Mouse (Mus musculus): ENCODE data around the gene Scarf1.

Gene Scarf1

DNA sequence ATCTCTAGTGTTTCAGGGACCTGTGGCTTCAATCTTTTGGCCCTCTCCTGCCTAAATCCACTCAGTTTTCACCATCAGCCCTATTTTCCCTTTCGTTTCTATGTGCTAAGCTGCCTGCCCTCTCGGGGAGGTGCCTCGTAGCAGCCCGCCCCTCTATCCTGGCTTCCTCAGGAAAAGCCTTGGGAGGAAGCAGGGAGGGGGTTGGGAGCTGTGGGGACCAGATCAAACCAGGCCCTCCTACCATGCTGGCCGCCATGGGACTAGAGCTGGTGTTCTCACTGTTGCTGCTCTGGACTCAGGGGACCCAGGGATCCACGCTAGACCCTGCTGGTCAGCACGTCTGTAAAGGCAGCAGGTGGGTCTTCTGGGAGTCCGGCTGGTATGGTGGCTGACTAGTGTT, at the start of gene Scarf1:
Gene Scarf1 (plus strand): TSS at position 205 of the 400 bp plus-strand sequence.
- DNase-seq (ENCODE audit: low read depth, low spot score), result no peak

GRCm38 (mm10) chr11:75463624-75464023, 49.7 kb upstream of the Scarf1 start:
- DNase-seq (ENCODE audit: low read depth, low spot score), result no peak

DNA sequence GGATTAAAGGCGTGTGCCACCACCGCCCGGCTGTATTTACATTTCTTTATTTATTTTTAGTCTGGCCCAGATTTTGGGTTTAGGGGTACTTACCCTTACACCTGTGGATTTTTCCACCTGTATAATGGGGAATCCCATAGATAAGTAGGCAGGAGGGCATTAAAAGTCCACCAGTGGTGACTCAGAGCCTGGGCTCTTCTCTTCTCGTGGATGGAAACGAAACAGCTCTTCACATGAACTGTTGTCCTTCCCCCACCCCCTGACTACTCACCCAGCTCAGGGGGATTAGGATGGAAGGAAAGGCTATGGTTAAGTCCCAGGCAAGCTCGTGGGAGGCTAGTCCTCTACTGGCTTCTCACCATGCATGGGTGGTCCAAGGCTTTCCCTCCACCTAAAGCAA, 48.9 kb upstream of the Scarf1 start:
- DNase-seq (ENCODE audit: low read depth, low spot score), result no peak

GRCm38 (mm10) chr11:75465051-75465450, 48.3 kb upstream of the Scarf1 start:
- DNase-seq (ENCODE audit: low read depth, low spot score), result no peak

DNA sequence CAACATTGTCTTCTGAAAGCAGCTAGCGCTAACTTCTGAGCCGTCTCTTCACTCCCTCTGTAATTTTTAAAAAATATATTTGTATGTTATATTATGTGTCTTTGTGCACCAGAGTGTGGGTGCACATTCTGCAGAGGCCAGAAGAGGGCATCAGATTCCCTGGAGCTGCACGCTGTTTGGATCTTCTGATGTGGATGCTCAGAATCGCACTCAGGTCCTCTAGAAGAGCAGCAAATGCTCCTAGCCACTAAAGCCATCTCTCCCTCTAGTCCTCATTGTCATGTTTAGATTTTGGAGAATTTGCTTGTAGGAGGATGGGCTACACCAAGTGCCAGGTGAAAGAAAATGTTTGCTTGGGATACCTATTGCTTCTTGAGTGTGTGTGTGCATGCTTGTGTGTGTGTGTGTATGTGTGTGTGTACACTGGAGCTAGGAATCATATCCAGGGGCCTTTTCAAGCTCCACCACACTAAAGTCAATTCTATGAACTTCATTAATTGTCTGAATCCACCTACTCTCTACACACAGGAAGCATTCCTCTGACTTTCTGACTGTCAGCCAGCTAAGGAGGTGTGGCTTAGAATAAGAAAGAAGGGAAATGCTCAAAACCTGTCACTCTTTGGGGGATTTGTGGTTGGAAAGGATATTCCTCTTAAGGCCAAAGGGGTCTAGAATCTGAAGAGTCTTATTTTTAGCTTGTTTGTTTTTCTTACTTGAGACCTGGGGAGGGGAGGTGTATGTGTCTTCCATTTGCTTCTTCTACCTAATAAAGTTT, 46.4 kb upstream of the Scarf1 start:
- DNase-seq (ENCODE audit: low read depth, low spot score), result no peak

- peak; percentile 49 for DNase-seq (ENCODE audit: low read depth, low spot score)
These were observed 45.7 kb upstream of the Scarf1 start for GRCm38 (mm10) chr11:75467512-75468215.

- DNase-seq (ENCODE audit: low read depth, low spot score), result no peak
These were observed 44.9 kb upstream of the Scarf1 start for GRCm38 (mm10) chr11:75468410-75468809.

DNA sequence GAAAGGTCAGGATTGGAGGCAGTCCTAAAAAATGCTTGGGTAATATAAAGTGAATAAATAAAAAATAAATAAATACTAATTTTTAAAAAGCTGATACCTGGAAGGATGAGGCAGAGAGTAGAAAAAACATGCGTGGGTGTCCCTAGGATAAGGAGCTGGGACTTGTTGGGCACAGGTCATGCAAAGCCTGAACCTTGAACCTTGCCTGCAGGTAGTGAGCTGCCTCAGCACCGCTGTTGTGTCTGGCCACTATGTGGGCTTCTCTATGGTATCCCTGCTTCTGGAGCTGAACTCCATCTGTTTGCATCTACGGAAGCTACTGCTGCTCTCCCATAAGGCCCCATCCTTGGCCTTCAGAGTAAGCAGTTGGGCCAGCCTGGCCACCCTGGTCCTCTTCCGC, 44.1 kb upstream of the Scarf1 start:
- no peak for DNase-seq (ENCODE audit: low read depth, low spot score)

- no peak for DNase-seq (ENCODE audit: low read depth, low spot score)
These were observed 42.7 kb upstream of the Scarf1 start for GRCm38 (mm10) chr11:75470675-75471074.

- no peak for DNase-seq (ENCODE audit: low read depth, low spot score)
These were observed 40.8 kb upstream of the Scarf1 start for GRCm38 (mm10) chr11:75472469-75473081.

GRCm38 (mm10) chr11:75473376-75473775, 40.0 kb upstream of the Scarf1 start:
- no peak for DNase-seq (ENCODE audit: low read depth, low spot score)

GRCm38 (mm10) chr11:75486192-75486591, 27.1 kb upstream of the Scarf1 start:
- no peak for DNase-seq (ENCODE audit: low read depth, low spot score)

DNA sequence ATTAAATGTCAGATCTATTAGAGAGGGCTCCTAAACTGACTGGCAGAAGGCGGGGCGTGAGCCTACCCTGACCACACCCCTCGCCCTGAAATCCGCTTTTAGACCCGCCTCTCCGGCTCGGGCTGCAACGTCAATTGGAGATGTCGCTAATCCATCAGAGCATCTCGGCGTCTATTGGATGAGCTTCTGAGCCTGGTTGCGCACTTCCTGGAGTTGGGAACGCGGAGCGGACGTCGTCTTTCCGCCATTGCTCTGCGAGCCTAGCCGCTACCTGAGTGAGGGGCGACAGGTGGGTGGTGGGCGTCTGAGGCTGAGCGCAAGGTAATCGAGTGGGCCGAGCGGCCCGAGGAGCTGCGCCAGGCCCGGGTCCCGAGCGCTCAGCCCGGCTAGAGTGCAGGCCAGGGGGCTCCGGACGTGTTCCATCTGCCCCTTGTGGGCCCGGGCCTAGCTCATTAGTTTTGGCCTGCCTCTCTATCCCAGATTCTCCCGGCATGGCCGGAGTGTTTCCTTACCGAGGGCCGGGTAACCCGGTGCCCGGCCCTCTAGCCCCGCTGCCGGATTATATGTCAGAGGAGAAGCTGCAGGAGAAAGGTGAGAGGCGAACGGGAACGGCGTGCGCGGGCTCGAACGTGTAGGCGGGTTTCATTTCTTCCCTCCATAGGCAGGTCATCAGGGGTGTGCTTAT, 26.6 kb upstream of the Scarf1 start, which contains the start of gene Prpf8:
Gene Prpf8 (plus strand): TSS at position 216 of the 685 bp plus-strand sequence.
- peak; percentile 97 for DNase-seq (ENCODE audit: low read depth, low spot score)

DNA sequence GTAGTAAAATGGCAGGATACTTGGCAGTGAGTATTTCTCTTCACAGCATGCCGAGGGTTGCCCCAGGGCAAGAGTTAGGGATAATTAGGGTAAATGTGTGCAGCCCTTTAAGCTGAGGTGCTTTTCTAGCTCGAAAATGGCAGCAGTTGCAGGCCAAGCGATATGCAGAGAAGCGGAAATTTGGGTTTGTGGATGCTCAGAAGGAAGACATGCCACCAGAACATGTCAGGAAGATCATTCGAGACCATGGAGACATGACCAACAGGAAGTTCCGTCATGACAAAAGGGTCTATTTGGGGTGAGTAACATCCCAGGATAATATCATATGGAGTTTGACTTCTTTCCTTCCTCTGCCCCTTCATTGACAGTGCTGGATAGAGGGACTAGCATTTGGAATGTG, 25.8 kb upstream of the Scarf1 start:
- no peak for DNase-seq (ENCODE audit: low read depth, low spot score)

- DNase-seq (ENCODE audit: low read depth, low spot score), result no peak
These were observed 18.9 kb upstream of the Scarf1 start for GRCm38 (mm10) chr11:75494296-75495049.

DNA sequence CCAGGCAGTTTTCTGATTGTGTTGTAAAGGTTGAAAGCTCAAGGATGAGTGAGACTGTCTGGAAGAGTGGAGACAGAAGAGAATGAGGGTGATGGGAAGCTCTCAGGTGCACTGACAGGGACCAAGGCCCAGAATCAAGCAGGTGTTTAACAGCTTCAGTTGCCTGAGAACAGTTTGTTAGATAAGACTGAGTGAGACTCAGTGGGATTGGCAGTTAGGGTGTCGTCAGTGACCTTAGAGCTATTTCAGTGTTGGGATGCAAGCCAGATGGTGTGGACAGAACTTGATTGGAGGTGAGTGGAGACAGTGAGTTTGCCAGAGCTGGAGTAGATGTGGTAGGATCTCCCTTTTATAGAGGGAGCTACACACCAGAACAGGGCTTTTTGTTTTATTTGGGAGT, 15.2 kb upstream of the Scarf1 start:
- DNase-seq (ENCODE audit: low read depth, low spot score), result no peak

DNA sequence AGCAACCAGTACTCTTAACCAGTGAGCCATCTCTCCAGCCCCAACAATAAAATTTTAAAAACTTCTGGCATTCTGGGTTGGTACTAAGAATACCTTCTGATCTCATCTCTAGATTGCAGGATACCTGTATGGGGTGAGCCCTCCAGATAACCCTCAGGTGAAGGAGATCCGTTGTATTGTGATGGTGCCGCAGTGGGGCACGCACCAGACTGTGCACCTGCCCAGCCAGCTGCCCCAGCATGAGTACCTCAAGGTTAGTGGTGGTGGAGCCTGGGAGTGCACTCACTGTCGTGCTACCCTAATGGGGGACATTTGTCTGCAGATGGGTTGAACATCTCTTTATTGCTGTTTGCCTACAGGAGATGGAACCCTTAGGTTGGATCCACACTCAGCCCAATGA, 5.2 kb upstream of the Scarf1 start:
- no peak for DNase-seq (ENCODE audit: low read depth, low spot score)

DNA sequence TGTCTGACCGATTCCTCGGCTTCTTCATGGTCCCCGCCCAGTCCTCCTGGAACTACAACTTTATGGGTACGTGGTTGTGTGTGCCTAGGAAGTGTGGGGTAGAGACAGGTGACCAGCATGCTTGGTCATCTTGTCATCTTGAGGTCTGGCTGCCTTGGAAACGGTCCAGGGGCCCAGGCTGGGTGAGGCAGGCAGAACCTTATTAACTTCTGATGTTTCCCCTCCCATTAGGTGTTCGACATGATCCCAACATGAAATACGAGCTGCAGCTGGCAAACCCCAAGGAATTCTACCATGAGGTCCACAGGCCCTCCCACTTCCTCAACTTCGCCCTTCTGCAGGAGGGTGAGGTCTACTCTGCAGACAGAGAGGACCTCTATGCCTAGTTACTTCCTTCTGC, 4.4 kb upstream of the Scarf1 start:
- DNase-seq (ENCODE audit: low read depth, low spot score), result no peak

DNA sequence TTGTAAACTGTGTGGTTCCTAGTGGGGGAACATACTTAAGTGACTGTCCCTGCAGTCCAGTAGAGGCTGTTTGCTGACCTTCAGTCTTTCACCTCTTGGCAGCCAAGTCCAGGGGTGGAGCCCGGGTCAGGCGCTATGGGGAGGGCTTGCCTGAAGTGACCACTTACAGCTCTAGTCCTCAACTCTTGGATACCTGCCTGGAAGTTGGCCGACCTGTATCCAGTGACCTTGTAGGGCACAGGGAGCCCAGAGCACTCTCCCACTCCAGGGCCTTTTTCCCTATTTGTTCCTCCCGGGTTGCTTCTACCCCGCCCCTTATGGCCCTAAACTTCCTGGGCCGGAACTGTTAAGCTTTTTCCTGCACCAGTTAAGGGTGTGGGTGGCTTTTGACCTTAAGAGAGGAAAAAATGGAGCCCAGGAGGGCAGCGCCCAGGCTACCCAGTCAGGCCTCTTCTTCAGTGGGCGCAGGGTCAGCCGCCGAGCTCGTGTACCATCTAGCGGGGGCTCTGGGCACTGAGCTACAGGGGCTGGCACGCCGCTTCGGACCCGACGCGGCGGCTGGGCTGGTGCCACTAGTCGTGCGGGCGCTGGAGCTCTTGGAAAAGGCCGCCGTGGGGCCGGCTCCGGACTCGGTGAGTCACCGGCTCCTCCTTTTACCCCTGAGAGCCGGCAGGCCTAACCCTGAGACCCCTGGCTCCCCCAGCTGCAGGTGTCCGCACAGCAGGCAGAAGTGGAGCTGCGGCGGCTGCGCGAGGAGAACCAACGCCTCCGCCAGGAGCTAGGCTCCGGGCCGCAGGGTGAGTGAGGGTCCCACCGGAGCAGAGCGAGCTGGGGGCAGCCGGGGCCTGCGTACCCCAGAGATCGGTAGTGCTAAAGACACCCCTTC, 3.4 kb upstream of the Scarf1 start, which contains the start of gene Rilp:
Gene Rilp (plus strand): TSS at position 354 of the 886 bp plus-strand sequence.
- peak; percentile 68 for DNase-seq (ENCODE audit: low read depth, low spot score)

- peak; percentile 96 for DNase-seq (ENCODE audit: low read depth, low spot score)
These were observed 2.7 kb upstream of the Scarf1 start for GRCm38 (mm10) chr11:75510627-75510993.
